Mouse (Mus musculus) hindbrain, embryonic 10.5 days (tissue): Measurements from ENCODE around the gene Hnrnpc. TPM values are rescaled to one million over a fixed set of nuclear protein-coding genes. Genes with fewer than 3 reads are reported as not detected.
"Not testable (repeated sequence)": the region's sequence is repeated elsewhere in the genome, so short reads cannot be mapped to it uniquely, and the experiment has no call there.

Source experiments
- DNase-seq: peaks from one replicate; pipeline ENCODE4 v3.0.0-alpha.2; 2017; ENCODE audit warnings: low spot score
- H3K27ac ChIP-seq: fragments of 300-500 bp; sonication (generic); 2 replicates; pipeline ENCODE4 v1.5.1; 2016; ENCODE audit warnings: mild to moderate bottlenecking, moderate library complexity
- H3K27me3 ChIP-seq: fragments of 300-500 bp; sonication (generic); 2 replicates; pipeline ENCODE4 v1.6.1; 2016; ENCODE audit warnings: mild to moderate bottlenecking; ENCODE audit not compliant: poor library complexity, insufficient read depth, severe bottlenecking
- H3K36me3 ChIP-seq: fragments of 300-500 bp; sonication (generic); 2 replicates; pipeline ENCODE4 v1.6.1; 2016; ENCODE audit warnings: mild to moderate bottlenecking, moderate library complexity
- H3K4me1 ChIP-seq: fragments of 300-500 bp; sonication (generic); replicated peaks from 2 replicates; pipeline ENCODE4 v1.6.1; 2016; ENCODE audit warnings: mild to moderate bottlenecking
- H3K4me3 ChIP-seq: fragments of 300-500 bp; sonication (generic); 2 replicates; pipeline ENCODE4 v1.5.1; 2016; ENCODE audit warnings: mild to moderate bottlenecking, moderate library complexity
- H3K9me3 ChIP-seq: fragments of 300-500 bp; sonication (generic); 2 replicates; pipeline ENCODE4 v1.6.1; 2016; ENCODE audit warnings: mild to moderate bottlenecking, moderate library complexity
- WGBS: fragments of 180-500 bp; shearing (Covaris S2); methylation state at CpG from one replicate; pipeline ENCODE4 v1.1.7; 2016; 5-methylcytosine and 5-hydroxymethylcytosine counted together
- polyA plus RNA-seq: library from polyadenylated mRNA; unstranded; fragments of >200 nt; fragmentation: Nextera tagmentation; extraction: Ambion mirVana; gene quantifications from 2 replicates; pipeline ENCODE4 v1.2.1, GENCODE M21; 2016

The Hnrnpc gene
- polyA plus RNA-seq, 1 experiment from 2014 or later: 754 TPM

GRCm38 (mm10) chr14:52043446-52043845, 60.4 kb downstream of the Hnrnpc start:
- Histone ChIP-seq H3K4me1 (peaks cover 20% of the 10 kb centered on the region), H3K36me3 (no peaks in the 10 kb centered on the region), H3K27me3 (no peaks in the 10 kb centered on the region), H3K4me3 (no peak overlapping the region), H3K9me3 (no peaks in the 10 kb centered on the region), H3K27ac (no peak overlapping the region)
- 73% methylated on average over 6 of the region's 6 CpGs for WGBS
- DNase-seq: no peak

- H3K4me3 ChIP-seq, H3K9me3 ChIP-seq, H3K27me3 ChIP-seq, DNase-seq, H3K27ac ChIP-seq, H3K36me3 ChIP-seq: not testable (repeated sequence)
- peaks cover 20% of the 10 kb centered on the region for H3K4me1 ChIP-seq
- 67% methylated on average over 3 of the region's 3 CpGs for WGBS
Measured at GRCm38 (mm10) chr14:52042359-52042758, 61.5 kb downstream of the Hnrnpc start, which contains the start of gene Olfr221. Gene Olfr221, minus strand, starts transcription at chr14:52042459.

GRCm38 (mm10) chr14:52039332-52039731, 64.5 kb downstream of the Hnrnpc start:
- Histone ChIP-seq H3K9me3 (no peaks in the 10 kb centered on the region), H3K36me3 (no peaks in the 10 kb centered on the region), H3K27ac (no peak overlapping the region), H3K4me1 (no peaks in the 10 kb centered on the region), H3K27me3 (no peaks in the 10 kb centered on the region), H3K4me3 (no peak overlapping the region)
- DNase-seq: no peak
- WGBS: 87% methylated on average over 5 of the region's 5 CpGs

- Histone ChIP-seq H3K27ac (no peak overlapping the region), H3K27me3 (no peaks in the 10 kb centered on the region), H3K4me1 (no peaks in the 10 kb centered on the region), H3K9me3 (no peaks in the 10 kb centered on the region), H3K4me3 (no peak overlapping the region), H3K36me3 (no peaks in the 10 kb centered on the region)
- DNase-seq: no peak
- WGBS: 88% methylated on average over 6 of the region's 6 CpGs
Measured at GRCm38 (mm10) chr14:52035926-52036325, 67.9 kb downstream of the Hnrnpc start.

GRCm38 (mm10) chr14:52026342-52026741, 77.5 kb downstream of the Hnrnpc start:
- Histone ChIP-seq H3K27me3 (no peaks in the 10 kb centered on the region), H3K27ac (no peak overlapping the region), H3K36me3 (no peaks in the 10 kb centered on the region), H3K9me3 (no peaks in the 10 kb centered on the region), H3K4me3 (no peak overlapping the region), H3K4me1 (peaks cover 21% of the 10 kb centered on the region)
- 92% methylated on average over 4 of the region's 4 CpGs for WGBS
- DNase-seq: no peak

- Histone ChIP-seq H3K9me3 (no peaks in the 10 kb centered on the region), H3K36me3 (no peaks in the 10 kb centered on the region), H3K4me3 (no peak overlapping the region), H3K27ac (no peak overlapping the region), H3K27me3 (no peaks in the 10 kb centered on the region), H3K4me1 (peaks cover 41% of the 10 kb centered on the region)
- DNase-seq: no peak
- 89% methylated on average over 2 of the region's 2 CpGs for WGBS
Measured at GRCm38 (mm10) chr14:52024133-52024532, 79.7 kb downstream of the Hnrnpc start.

Other genes starting within 250 kb of the Hnrnpc start
- gene Mettl17, start 219.2 kb downstream of the Hnrnpc start, polyA plus RNA-seq: 42.6 and 48.1 TPM in 2 replicates
- gene Slc39a2, start 211.1 kb downstream of the Hnrnpc start, polyA plus RNA-seq: 0.46 and 0.99 TPM in 2 replicates
- 10.0 and 16.1 TPM in 2 replicates for gene Ndrg2, start 189.9 kb downstream of the Hnrnpc start, polyA plus RNA-seq
- gene Tppp2, start 185.6 kb downstream of the Hnrnpc start, polyA plus RNA-seq: not detected in 2 replicates
- not detected in 2 replicates for gene Rnase13, start 181.3 kb downstream of the Hnrnpc start, polyA plus RNA-seq
- gene Arhgef40, start 119.3 kb downstream of the Hnrnpc start, polyA plus RNA-seq: 100 and 106 TPM in 2 replicates
- 0.80 and 1.0 TPM in 2 replicates for gene Tmem253, start 88.4 kb downstream of the Hnrnpc start, polyA plus RNA-seq
- 74.3 and 83.6 TPM in 2 replicates for gene Zfp219, start 83.3 kb downstream of the Hnrnpc start, polyA plus RNA-seq
- gene Olfr221, start 61.6 kb downstream of the Hnrnpc start, polyA plus RNA-seq: not detected in 2 replicates
- gene Rpgrip1, start 6.7 kb upstream of the Hnrnpc start, polyA plus RNA-seq: 83.0 and 112 TPM in 2 replicates
- gene Supt16, start 93.4 kb upstream of the Hnrnpc start, polyA plus RNA-seq: 60.2 and 82.3 TPM in 2 replicates
- gene Chd8, start 153.8 kb upstream of the Hnrnpc start, polyA plus RNA-seq: 38.7 and 44.5 TPM in 2 replicates
- 52.1 and 55.4 TPM in 2 replicates for gene Tox4, start 175.1 kb upstream of the Hnrnpc start, polyA plus RNA-seq
- gene Rab2b, start 175.5 kb upstream of the Hnrnpc start, polyA plus RNA-seq: 29.2 and 36.2 TPM in 2 replicates
- gene Mettl3, start 201.1 kb upstream of the Hnrnpc start, polyA plus RNA-seq: 57.7 and 64.2 TPM in 2 replicates
- 56.9 and 60.3 TPM in 2 replicates for gene Sall2, start 224.7 kb upstream of the Hnrnpc start, polyA plus RNA-seq